9 mouse cellular contexts compared by ENCODE assay signal in the genomic region with DNA sequence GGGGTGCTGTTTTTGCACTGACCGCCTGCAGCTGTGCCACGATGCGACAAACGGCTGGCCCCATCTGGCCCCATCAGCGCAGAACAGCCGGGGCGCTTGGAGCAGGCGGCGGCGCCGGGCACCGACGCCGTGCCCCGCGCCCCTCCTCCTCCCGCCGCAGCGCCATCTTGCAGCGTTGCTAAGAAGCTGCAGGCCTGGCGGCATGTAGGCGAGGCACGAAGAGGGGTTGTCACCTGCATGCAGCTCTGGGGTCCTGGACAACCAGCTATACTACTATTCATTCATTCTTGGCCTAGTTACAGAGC. TPM values are rescaled to one million over a fixed set of nuclear protein-coding genes. Genes with fewer than 3 reads are reported as not detected.
DNase-seq lines count a peak whose midpoint lies in the region; ATAC-seq lines count a peak whose summit lies in the region.
"Had no signal": no experiment of that assay in that cellular context is flagged by ENCODE, and none has a peak within 500 bp of the region (broad histone marks: within the 10 kb centered on the region; RNA-seq: fewer than 3 reads in every experiment).

No protein-coding gene starts in this region.

- no peaks in the 10 kb centered on the region for H3K27me3 ChIP-seq in neural tube, embryonic 14.5 days (ENCODE audit: control insufficient read depth, insufficient read depth, low read length)

- peak; percentile 23; the same call in 1 of the 2 replicates for ATAC-seq in neural tube, embryonic 14.5 days (ENCODE audit: low read depth)

- peak overlapping the region; percentile 52 for H3K4me3 ChIP-seq in neural tube, embryonic 14.5 days (ENCODE audit: low read depth, low read length)

- no peaks in the 10 kb centered on the region for H3K36me3 ChIP-seq in neural tube, embryonic 14.5 days (ENCODE audit: control insufficient read depth, insufficient read depth, low read length)

- DNase-seq in cerebellum, adult 11-12 months, result peak; percentile 72
- no peak for DNase-seq in cerebellum, adult 9-10 months
- DNase-seq in thymus, postnatal 14 days, result peak; percentile 30
- DNase-seq in thymus, adult 18-20 months, result no peak
- DNase-seq in layer of hippocampus, postnatal 25 days (ENCODE audit: extremely low spot score in 1 of 2, low spot score in 1 of 2), result peak; percentile 49 to 64
- DNase-seq in adrenal gland, postnatal 14 days, result no peak
- DNase-seq in spleen, postnatal 4 days (ENCODE audit: low spot score in 2 of 2), result no peak

- H3K4me1 ChIP-seq in neural tube, embryonic 14.5 days (ENCODE audit: control insufficient read depth, insufficient read depth, low read length), result peaks cover 39% of the 10 kb centered on the region

- peak overlapping the region; percentile 85 for H3K4me2 ChIP-seq in neural tube, embryonic 14.5 days (ENCODE audit: low read depth, low read length)

- H3K9me3 ChIP-seq in neural tube, embryonic 14.5 days (ENCODE audit: control insufficient read depth, low read length), result no peaks in the 10 kb centered on the region

- peak overlapping the region; percentile 80 for H3K27ac ChIP-seq in neural tube, embryonic 14.5 days (ENCODE audit: low read depth, low read length)
- H3K27ac ChIP-seq: macrophage had no signal

- peak overlapping the region; percentile 78 for H3K9ac ChIP-seq in neural tube, embryonic 14.5 days (replicated peaks; ENCODE audit: low read depth, low read length)

- 1% methylated on average over 18 of the region's 23 CpGs for WGBS in neural tube, embryonic 14.5 days

RNA-seq across cellular contexts. Expression of a gene that starts 1.2 kb away (rescaled TPM):
- total RNA-seq in layer of hippocampus, postnatal 25 days (2021), result 100 to 1,000 TPM; 221 to 225 TPM
- 32.2 and 37.7 TPM in 2 replicates for polyA plus RNA-seq in neural tube, embryonic 14.5 days (2014; fragmentation: Nextera tagmentation; extraction: Ambion mirVana)
- 13.7 and 15.7 TPM in 2 replicates for total RNA-seq in adrenal gland, postnatal 14 days (2021)

RNA-seq across cellular contexts. Expression of a gene that starts 38.4 kb away (rescaled TPM):
- 10 to 100 TPM; 31.7 to 37.2 TPM for total RNA-seq in layer of hippocampus, postnatal 25 days (2021)
- polyA plus RNA-seq in neural tube, embryonic 14.5 days (2014; fragmentation: Nextera tagmentation; extraction: Ambion mirVana), result 20.4 and 23.6 TPM in 2 replicates
- 67.4 and 80.7 TPM in 2 replicates for total RNA-seq in adrenal gland, postnatal 14 days (2021)

RNA-seq across cellular contexts. Expression of a gene that starts 50.3 kb away (rescaled TPM):
- total RNA-seq in layer of hippocampus, postnatal 25 days (2021), result 10 to 100 TPM; 15.8 to 17.6 TPM
- polyA plus RNA-seq in neural tube, embryonic 14.5 days (2014; fragmentation: Nextera tagmentation; extraction: Ambion mirVana), result 20.7 and 21.1 TPM in 2 replicates
- total RNA-seq in adrenal gland, postnatal 14 days (2021), result 10.7 and 13.7 TPM in 2 replicates

RNA-seq across cellular contexts. Expression of a gene that starts 50.5 kb away (rescaled TPM):
- total RNA-seq in layer of hippocampus, postnatal 25 days (2021), result 10 to 100 TPM; 36.0 to 45.9 TPM
- polyA plus RNA-seq in neural tube, embryonic 14.5 days (2014; fragmentation: Nextera tagmentation; extraction: Ambion mirVana), result 49.1 and 61.5 TPM in 2 replicates
- total RNA-seq in adrenal gland, postnatal 14 days (2021), result 50.0 and 55.2 TPM in 2 replicates

Comparison
In these comparisons a context has a peak if more than half of its experiments do, and no peak if none do; other contexts are left out.
1. DNase-seq: peak in cerebellum, adult 11-12 months (single experiment), thymus, postnatal 14 days (single experiment) and layer of hippocampus, postnatal 25 days (2 of 2); none in cerebellum, adult 9-10 months (single experiment), thymus, adult 18-20 months (0 of 2), adrenal gland, postnatal 14 days (single experiment) and spleen, postnatal 4 days (0 of 2).
2. RNA of a gene that starts 1.2 kb away (total RNA-seq): 221 to 225 TPM in layer of hippocampus, postnatal 25 days; 13.7 to 15.7 TPM in adrenal gland, postnatal 14 days; every median in the first group is over 10 times any median in the second.